Mouse (Mus musculus) CD4-positive, CD25-positive, alpha-beta regulatory T cell, adult 2 months (primary cell): ENCODE measurements around the gene Ebf1.

Experiments
- DNase-seq: peaks from one replicate; pipeline ENCODE4 v3.0.0-alpha.2; 2012; ENCODE audit warnings: low read depth, low spot score

Ebf1 gene

DNA sequence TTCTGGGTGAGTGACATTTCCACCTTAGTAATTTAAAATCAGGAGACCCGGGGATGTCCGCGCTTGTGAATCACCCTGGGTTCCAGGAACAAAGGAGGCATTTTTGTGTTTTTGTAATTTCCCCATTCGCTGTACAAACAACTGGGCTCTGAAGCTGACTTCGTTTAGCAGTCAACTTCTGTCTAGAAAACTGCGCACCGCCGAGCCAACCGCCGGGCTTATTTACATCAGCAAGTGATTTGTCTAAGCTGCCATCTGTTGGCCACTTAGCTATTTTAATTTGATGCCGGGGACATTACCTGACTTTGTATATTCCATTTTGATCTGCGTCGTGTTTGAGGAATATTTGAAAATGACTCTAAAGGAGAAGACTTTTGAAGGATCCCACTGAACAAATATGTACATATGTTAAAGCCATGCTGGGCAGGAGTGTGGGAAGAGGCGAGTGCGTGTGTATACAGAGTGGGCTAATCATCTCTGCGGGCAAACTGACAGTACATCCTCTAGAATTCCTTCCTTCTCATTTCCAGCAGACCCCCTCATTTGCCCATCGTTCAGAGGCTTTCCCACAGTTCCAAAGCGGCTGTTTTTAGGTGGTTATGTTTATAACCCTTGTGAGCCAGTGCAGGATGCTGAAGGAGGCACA, 216.4 kb downstream of the Ebf1 start:
- no peak for DNase-seq

DNA sequence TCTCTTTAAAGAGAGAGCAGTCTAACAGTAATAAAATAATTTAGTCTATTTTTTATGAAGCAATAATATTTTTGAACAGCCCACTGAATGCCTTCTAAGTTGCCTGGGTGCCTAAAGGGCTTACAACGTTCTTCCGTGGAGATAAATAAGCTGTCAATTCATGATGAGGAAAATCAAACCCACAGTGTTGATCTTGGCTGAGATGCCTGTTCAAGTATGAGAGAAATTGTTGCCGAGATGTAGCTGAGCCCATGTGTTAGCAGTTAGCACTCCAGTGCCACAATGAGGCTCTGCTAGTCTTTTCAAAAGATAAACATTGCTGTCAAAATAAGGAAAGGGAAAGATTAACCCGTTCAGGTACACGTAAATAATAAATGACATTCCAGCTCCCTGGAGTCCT, 218.0 kb downstream of the Ebf1 start:
- DNase-seq = no peak

- DNase-seq = no peak
These were observed 220.5 kb downstream of the Ebf1 start for GRCm38 (mm10) chr11:44837592-44837991.

- DNase-seq = no peak
These were observed 224.3 kb downstream of the Ebf1 start for GRCm38 (mm10) chr11:44841127-44842056.

GRCm38 (mm10) chr11:44851874-44852273, 234.8 kb downstream of the Ebf1 start:
- DNase-seq = no peak

GRCm38 (mm10) chr11:44852921-44853320, 235.8 kb downstream of the Ebf1 start:
- DNase-seq = no peak

GRCm38 (mm10) chr11:44854496-44854895, 237.4 kb downstream of the Ebf1 start:
- DNase-seq = no peak

- no peak for DNase-seq
These were observed 244.0 kb downstream of the Ebf1 start for GRCm38 (mm10) chr11:44861108-44861507.

DNA sequence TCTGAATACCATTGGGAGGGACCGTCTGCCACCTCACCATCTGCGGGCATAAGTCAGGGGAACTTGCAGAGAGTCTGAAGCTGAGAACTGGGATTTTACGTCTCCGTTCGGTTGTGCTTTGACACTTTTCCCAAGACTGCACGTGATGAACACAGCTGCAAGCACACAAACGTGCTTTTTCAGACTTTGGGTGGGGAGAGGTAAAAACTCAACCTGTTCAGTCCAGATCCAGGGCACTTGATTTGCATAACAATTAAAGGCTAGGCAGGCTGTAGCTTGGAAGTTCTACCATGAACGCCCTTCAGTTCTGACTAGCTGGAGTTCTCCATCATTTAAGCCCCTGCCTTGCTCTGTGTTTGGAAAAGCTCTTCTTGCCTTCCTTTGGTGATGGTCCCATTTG, 246.8 kb downstream of the Ebf1 start:
- DNase-seq = no peak

GRCm38 (mm10) chr11:44866476-44867149, 249.5 kb downstream of the Ebf1 start:
- DNase-seq = no peak

DNA sequence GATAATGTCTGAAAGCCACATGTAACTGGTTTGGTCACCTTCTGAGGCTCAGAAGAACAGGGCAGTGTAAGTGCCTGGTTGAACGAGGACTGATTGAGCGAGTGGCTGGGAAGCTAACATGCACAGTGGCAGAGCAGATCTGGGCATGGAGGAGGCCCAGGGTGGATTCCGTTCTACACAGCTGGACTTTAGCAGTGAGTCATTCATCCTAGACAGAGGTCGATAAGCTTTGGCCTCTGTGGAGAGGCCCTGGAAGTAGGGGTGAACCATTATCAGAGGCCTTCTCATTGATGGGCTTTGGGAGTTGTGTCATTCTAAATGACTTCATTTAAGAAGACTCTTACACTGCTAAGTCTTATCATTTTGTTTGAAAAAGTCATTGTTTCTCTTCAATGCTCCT, 250.3 kb downstream of the Ebf1 start:
- DNase-seq = no peak

- no peak for DNase-seq
These were observed 256.8 kb downstream of the Ebf1 start for GRCm38 (mm10) chr11:44873876-44874275.

- DNase-seq = no peak
These were observed 258.1 kb downstream of the Ebf1 start for GRCm38 (mm10) chr11:44875171-44875570.

GRCm38 (mm10) chr11:44881056-44881683, 264.1 kb downstream of the Ebf1 start:
- no peak for DNase-seq

DNA sequence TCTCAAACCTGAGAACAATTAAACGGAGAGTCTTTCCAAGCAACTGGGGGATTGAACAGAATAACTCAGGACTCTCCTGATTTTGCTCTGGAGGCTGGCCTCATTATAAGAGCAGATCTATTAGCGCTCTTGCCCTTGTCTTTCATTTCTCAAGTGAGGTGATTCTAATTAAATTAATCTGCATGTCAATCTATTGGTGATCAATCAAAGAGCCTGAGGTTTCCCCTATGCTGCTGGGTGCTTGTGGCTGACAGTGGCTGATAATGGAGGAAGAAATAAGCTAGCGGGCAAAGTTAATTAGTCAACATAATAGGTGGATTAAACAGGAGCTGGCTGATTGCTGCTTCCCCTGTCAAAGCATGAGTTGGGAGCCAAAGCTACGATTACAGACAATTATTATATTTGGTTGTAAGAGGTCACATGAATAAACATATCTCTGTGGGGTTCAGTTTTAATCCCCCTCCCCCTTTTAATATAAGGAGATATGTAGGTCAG, 265.4 kb downstream of the Ebf1 start:
- no peak for DNase-seq

DNA sequence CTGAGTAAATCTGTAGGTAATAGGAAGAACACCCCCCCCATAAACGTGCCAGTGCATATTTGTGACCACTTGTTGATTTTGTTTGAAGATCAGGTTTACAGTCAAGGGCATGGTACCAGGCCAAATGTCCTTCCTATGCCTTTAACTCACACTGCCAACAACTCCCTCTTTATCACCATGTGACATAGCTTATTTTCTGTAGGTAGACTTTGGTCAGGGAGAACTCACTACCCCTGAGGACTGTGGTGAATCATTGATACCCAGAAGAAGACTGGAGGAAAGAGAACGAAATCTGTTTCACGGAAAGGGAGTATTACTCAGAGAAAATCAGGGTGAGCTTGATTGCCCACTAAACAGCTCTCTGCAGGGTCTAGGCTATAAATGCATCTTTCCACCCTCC, 267.2 kb downstream of the Ebf1 start:
- DNase-seq = no peak

GRCm38 (mm10) chr11:44886897-44887296, 269.8 kb downstream of the Ebf1 start:
- DNase-seq = no peak

GRCm38 (mm10) chr11:44887691-44888090, 270.6 kb downstream of the Ebf1 start:
- no peak for DNase-seq

DNA sequence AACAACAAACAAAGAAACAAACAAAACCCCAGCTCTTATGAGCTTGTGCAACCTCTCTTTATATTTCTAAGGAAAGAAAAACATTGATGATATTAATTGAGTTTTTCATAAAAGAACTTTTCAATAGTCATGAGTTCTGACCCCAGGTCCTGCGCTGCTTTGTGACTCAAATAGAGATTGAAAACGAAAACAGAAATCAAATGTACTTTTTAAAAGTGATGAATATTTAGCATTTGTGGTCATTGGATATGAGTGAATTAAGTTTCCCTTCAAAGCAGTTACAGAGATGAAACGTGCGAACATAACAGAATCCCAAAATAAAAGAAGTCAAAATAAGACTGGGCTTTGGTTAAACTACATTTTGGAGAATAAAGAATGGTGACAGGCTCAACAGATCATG, 271.3 kb downstream of the Ebf1 start:
- no peak for DNase-seq

GRCm38 (mm10) chr11:44892814-44893521, 275.9 kb downstream of the Ebf1 start:
- DNase-seq = peak; percentile 78

GRCm38 (mm10) chr11:44893986-44894385, 276.9 kb downstream of the Ebf1 start:
- no peak for DNase-seq
